Mouse (Mus musculus) neural tube, embryonic 14.5 days (tissue): Measurements from ENCODE around the gene Usp22. TPM values are rescaled to one million over a fixed set of nuclear protein-coding genes. Genes with fewer than 3 reads are reported as not detected.
A peak's percentile ranks its signal among the peaks of the same experiment; 100 is the strongest.

ENCODE experiments used
- ATAC-seq: fragments of 200-750 bp; cut with Nextera tagmentation; 2 replicates; pipeline ENCODE4 v1.8.0; 2017; ENCODE audit warnings: low read depth, mild to moderate bottlenecking, moderate TSS enrichment, moderate library complexity
- H3K27ac ChIP-seq: fragments of 300-500 bp; sonication (generic); 2 replicates; pipeline ENCODE4 v1.5.1; 2014; ENCODE audit warnings: low read depth, mild to moderate bottlenecking, control low read depth, low read length, moderate library complexity, mixed read lengths
- H3K27me3 ChIP-seq: fragments of 300-500 bp; sonication (generic); 2 replicates; pipeline ENCODE4 v1.6.1; 2014; ENCODE audit warnings: low read length; ENCODE audit not compliant: control insufficient read depth, insufficient read depth
- H3K36me3 ChIP-seq: fragments of 300-500 bp; sonication (generic); 2 replicates; pipeline ENCODE4 v1.6.1; 2014; ENCODE audit warnings: low read length, mixed read lengths; ENCODE audit not compliant: control insufficient read depth, insufficient read depth
- H3K4me1 ChIP-seq: fragments of 300-500 bp; sonication (generic); 2 replicates; pipeline ENCODE4 v1.6.1; 2014; ENCODE audit warnings: low read length; ENCODE audit not compliant: control insufficient read depth, insufficient read depth
- H3K4me2 ChIP-seq: fragments of 300-500 bp; sonication (generic); 2 replicates; pipeline ENCODE4 v1.6.1; 2014; ENCODE audit warnings: mild to moderate bottlenecking, low read depth, low read length, control low read depth
- H3K4me3 ChIP-seq: fragments of 300-500 bp; sonication (generic); 2 replicates; pipeline ENCODE4 v1.5.1; 2014; ENCODE audit warnings: low read depth, low read length, control low read depth, mixed read lengths
- H3K9ac ChIP-seq: fragments of 300-500 bp; sonication (generic); replicated peaks from 2 replicates; pipeline ENCODE4 v1.6.1; 2014; ENCODE audit warnings: low read depth, mild to moderate bottlenecking, control low read depth, low read length, mixed read lengths
- H3K9me3 ChIP-seq: fragments of 300-500 bp; sonication (generic); 2 replicates; pipeline ENCODE4 v1.6.1; 2016; ENCODE audit warnings: low read length; ENCODE audit not compliant: control insufficient read depth
- WGBS: fragments of 180-500 bp; shearing (Covaris S2); extraction: QIAGEN DNeasy Blood & Tissue Kit; methylation state at CpG from one replicate; pipeline ENCODE4 v1.1.7; 2014; 5-methylcytosine and 5-hydroxymethylcytosine counted together
- polyA plus RNA-seq: library from polyadenylated mRNA; unstranded; fragments of >200 nt; fragmentation: Nextera tagmentation; extraction: Ambion mirVana; gene quantifications from 2 replicates; pipeline ENCODE4 v1.2.1, GENCODE M21; 2014

Usp22 gene
- polyA plus RNA-seq, 1 experiment from 2014 or later = 526 TPM

DNA sequence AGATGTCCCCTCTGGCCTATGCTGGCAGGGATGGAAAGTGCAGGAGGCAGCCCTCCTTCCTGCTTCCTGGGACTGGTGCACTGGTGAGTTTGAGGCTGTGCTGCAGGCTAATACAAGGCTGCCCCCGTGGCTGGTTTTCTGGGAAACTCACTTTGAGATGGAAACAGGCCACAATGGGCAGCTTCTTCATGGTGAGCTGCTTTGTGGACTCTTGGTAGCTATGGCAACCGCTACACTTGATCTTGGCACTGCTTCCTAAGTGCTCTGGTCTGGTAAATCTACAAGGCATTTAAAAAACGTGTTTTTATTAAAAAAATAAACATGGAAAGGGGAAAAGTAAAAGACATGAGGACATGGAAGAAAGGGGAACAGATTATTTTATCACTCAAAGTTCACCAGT is 16.7 kb downstream of the Usp22 start:
- WGBS = 64% methylated on average over 3 of the region's 3 CpGs
- no peak overlapping the region for H3K4me2 ChIP-seq
- H3K36me3 ChIP-seq = peaks cover 97% of the 10 kb centered on the region
- no peaks in the 10 kb centered on the region for H3K27me3 ChIP-seq
- no peaks in the 10 kb centered on the region for H3K9me3 ChIP-seq
- no peak overlapping the region for H3K27ac ChIP-seq
- H3K4me1 ChIP-seq = no peaks in the 10 kb centered on the region
- ATAC-seq = peak; percentile 28; the same call in 1 of the 2 replicates
- H3K4me3 ChIP-seq = no peak overlapping the region
- H3K9ac ChIP-seq = no peak overlapping the region

DNA sequence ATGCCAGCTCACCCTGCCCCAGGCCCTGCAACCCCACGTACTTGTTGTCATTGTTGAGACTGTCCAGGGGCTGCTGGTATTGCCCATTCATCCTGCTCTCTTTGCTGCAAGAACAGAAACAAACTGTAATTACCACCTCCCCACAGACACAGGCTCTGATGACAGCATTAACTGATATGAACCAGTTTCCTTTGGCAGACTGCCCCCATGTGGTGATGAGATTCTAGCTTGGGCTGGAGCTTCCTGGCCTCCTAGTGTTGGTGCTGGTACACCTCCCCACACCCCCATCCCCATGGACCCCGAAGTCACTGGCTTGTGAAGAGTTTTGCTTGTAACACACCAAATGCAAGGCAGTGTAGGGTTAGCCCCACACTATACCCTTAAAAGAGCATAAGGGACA is 19.1 kb downstream of the Usp22 start:
- Histone ChIP-seq H3K27ac (no peak overlapping the region), H3K4me1 (no peaks in the 10 kb centered on the region), H3K36me3 (peaks cover 94% of the 10 kb centered on the region), H3K27me3 (no peaks in the 10 kb centered on the region), H3K4me3 (no peak overlapping the region), H3K4me2 (no peak overlapping the region), H3K9ac (no peak overlapping the region), H3K9me3 (no peaks in the 10 kb centered on the region)
- ATAC-seq = no peak
- WGBS = 91% methylated on average over 2 of the region's 2 CpGs

DNA sequence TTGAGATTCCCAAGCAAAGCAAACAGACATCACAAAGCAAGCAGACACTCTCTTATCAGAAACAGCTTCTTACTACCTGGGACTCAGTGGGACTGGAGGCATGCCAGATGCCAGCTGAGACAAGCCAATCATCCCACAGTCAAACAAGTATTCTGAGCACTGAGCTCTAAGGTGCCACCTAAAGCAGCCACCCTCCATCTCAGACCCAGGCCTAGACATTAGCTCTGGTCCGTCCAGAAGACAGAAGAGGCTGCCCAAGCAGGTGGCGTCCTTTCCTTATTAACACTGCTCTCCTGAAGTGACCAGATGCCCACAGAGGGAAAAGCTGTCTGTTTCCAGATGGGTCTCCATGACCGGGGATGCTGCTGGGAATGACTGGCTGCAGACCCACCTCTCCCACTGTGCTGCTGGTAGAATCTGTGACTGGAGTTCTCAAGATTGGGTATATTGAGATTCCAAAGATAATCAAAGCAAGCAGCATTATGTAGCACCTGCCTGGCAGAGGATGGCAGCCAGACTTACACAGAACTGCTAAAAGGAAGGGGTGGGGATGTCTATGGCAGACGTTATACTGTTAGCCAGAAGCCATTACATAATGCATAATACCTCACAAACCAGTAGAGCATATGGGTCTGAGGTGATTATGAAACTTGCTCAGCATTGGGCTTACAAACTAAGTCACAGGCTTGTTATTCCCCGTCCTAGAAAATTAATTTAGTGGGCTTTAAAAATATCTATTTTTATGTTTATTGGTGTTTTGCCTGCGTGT is 24.4 kb downstream of the Usp22 start:
- H3K9me3 ChIP-seq = no peaks in the 10 kb centered on the region
- H3K4me2 ChIP-seq = no peak overlapping the region
- 77% methylated on average over 6 of the region's 6 CpGs for WGBS
- no peaks in the 10 kb centered on the region for H3K27me3 ChIP-seq
- no peak overlapping the region for H3K9ac ChIP-seq
- 0 out of 2 replicates have a peak, but pooled peaks cover 7% of the 10 kb centered on the region for H3K4me1 ChIP-seq
- no peak overlapping the region for H3K27ac ChIP-seq
- H3K36me3 ChIP-seq = peaks cover 42% of the 10 kb centered on the region
- no peak for ATAC-seq
- no peak overlapping the region for H3K4me3 ChIP-seq

DNA sequence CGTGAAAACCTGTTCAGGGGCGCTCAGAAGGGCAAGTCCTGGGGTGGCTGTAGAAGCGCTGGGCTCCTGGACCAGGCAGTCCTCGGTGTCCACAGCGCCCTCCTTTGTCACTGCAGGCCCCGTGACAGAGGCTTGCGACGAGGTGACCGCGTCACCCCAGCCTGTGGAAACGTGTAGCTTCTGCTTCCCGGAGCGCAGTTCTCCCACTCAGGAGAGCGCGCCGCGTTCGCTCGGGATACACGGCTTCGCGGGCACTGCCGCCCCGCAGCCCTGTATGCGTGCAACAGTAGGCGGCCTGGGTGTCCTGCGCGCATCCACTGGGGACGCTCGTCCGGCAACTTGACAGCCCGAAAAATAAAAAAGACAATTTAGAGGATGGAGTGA is 27.6 kb downstream of the Usp22 start:
- Histone ChIP-seq H3K4me2 (peak overlapping the region; percentile 62), H3K27me3 (no peaks in the 10 kb centered on the region), H3K36me3 (peaks cover 12% of the 10 kb centered on the region), H3K9ac (peak overlapping the region; percentile 28; the same call in 1 of the 2 replicates), H3K4me1 (0 out of 2 replicates have a peak, but pooled peaks cover 7% of the 10 kb centered on the region), H3K27ac (no peak overlapping the region), H3K4me3 (peak overlapping the region; percentile 35), H3K9me3 (no peaks in the 10 kb centered on the region)
- WGBS = 5% methylated on average over 32 of the region's 32 CpGs
- peak; percentile 81 for ATAC-seq

DNA sequence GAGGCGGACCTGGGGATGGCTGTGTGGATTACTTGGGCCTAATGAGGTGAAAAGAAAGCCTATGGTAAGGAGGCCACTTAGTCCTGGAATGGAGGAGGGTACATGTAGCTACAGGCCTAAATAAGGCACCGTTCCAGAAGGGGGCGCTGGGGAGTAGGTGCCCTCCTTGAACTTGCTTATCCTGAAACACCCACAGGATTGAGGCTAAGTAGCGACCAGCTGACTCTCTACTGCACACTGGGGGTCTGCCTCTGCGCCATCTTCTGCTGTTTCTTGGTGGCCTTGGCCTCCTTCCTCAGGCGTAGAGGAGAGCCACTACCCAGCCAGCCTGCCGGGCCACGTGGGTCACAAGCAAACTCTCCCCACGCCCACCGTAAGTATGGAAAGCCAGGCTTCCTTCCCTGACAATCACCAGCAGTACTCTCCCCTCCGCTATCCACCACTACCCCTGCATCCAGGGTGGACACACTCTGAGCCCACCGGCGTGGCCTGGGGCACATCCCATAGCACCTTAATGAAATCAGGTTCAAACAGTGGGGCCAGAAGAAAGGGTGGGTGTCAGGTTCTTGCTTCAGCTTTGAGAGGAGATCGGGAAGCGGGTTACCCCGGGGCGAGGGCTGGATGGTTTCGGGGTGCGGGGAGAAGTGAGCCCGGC is 28.1 kb downstream of the Usp22 start:
- Histone ChIP-seq H3K4me1 (0 out of 2 replicates have a peak, but pooled peaks cover 7% of the 10 kb centered on the region), H3K9ac (peak overlapping the region; percentile 28; the same call in 1 of the 2 replicates), H3K9me3 (no peaks in the 10 kb centered on the region), H3K36me3 (peaks cover 6% of the 10 kb centered on the region; the same call in 1 of the 2 replicates), H3K27ac (no peak overlapping the region), H3K4me2 (peak overlapping the region; percentile 62), H3K27me3 (no peaks in the 10 kb centered on the region), H3K4me3 (peak overlapping the region; percentile 35)
- WGBS = 16% methylated on average over 20 of the region's 20 CpGs
- ATAC-seq = peak; percentile 34; the same call in 1 of the 2 replicates

DNA sequence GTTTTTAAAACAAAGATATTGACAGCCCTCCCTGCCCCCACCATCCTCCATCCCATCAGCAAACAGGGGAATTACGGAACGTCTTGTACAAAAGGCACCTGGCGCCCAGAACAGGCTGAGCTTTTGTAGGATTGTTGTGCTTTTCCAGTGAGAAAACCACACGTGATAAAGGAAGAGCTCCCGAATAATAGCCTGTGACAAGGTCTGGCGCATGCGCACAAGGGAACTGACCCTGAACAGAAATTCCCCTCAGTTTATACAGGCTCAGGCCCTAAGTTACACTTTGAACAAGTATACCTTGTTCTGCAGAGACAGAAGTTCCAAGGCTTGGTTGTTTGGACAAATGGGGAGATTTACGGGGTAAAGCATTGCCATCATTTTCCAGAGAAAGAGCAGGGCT is 29.3 kb downstream of the Usp22 start:
- no peak overlapping the region for H3K4me2 ChIP-seq
- H3K27me3 ChIP-seq = no peaks in the 10 kb centered on the region
- H3K4me3 ChIP-seq = no peak overlapping the region
- H3K9ac ChIP-seq = no peak overlapping the region
- H3K36me3 ChIP-seq = no peaks in the 10 kb centered on the region
- 67% methylated on average over 8 of the region's 8 CpGs for WGBS
- no peak overlapping the region for H3K27ac ChIP-seq
- no peak for ATAC-seq
- no peaks in the 10 kb centered on the region for H3K9me3 ChIP-seq
- H3K4me1 ChIP-seq = 0 out of 2 replicates have a peak, but pooled peaks cover 7% of the 10 kb centered on the region

GRCm38 (mm10) chr11:61143564-61144469 is 31.0 kb downstream of the Usp22 start:
- H3K9me3 ChIP-seq = no peaks in the 10 kb centered on the region
- no peak for ATAC-seq
- WGBS = 79% methylated on average over 7 of the region's 7 CpGs
- H3K27me3 ChIP-seq = no peaks in the 10 kb centered on the region
- H3K36me3 ChIP-seq = no peaks in the 10 kb centered on the region
- no peak overlapping the region for H3K9ac ChIP-seq
- no peak overlapping the region for H3K4me3 ChIP-seq
- no peak overlapping the region for H3K27ac ChIP-seq
- H3K4me2 ChIP-seq = no peak overlapping the region
- H3K4me1 ChIP-seq = 0 out of 2 replicates have a peak, but pooled peaks cover 7% of the 10 kb centered on the region

DNA sequence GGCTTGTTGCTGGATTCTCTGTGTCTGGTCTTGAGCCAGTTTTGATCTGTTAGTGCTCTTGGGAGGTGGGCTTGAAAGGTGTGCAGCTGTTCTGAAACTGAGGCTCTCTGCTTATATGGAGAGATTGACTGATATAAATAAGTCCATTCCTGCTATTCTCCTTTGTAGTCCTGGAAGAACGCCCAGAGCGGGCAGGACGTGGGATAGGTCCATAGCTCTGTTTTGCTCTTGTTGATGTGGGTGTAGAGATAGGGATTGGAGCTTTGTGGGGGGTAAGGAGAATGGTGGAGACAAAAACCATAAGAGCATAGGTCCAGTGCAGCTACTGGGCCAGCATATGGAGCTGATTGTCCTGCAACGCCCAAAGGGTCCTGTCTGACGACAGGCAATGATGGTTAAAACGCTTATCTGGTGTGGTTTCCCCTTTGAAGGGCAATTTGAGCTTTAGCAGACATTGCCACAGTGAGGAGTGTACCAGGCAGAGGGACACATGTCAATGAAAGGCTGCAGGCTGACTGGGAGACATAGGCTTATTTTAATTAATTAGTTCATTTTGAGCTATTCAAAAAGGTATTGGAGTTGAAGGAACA is 31.8 kb downstream of the Usp22 start:
- no peak overlapping the region for H3K9ac ChIP-seq
- no peak overlapping the region for H3K27ac ChIP-seq
- H3K4me1 ChIP-seq = 0 out of 2 replicates have a peak, but pooled peaks cover 7% of the 10 kb centered on the region
- no peak for ATAC-seq
- 76% methylated on average over 6 of the region's 6 CpGs for WGBS
- no peaks in the 10 kb centered on the region for H3K27me3 ChIP-seq
- H3K4me2 ChIP-seq = no peak overlapping the region
- no peaks in the 10 kb centered on the region for H3K9me3 ChIP-seq
- no peak overlapping the region for H3K4me3 ChIP-seq
- no peaks in the 10 kb centered on the region for H3K36me3 ChIP-seq
